Mouse (Mus musculus): ENCODE data around the gene Klhl18. TPM values are rescaled to one million over a fixed set of nuclear protein-coding genes. Genes with fewer than 3 reads are reported as not detected.

The Klhl18 gene
- total and polyA plus RNA-seq, 3 experiments = 3.8 to 6.9 TPM; not detected in 1

- Histone ChIP-seq H3K27me3 (ENCODE audit: control insufficient read depth in 1 of 2, insufficient read depth in 2 of 2, low read length in 2 of 2) (no peaks in the 10 kb centered on the region), H3K36me3 (ENCODE audit: control insufficient read depth in 1 of 2, insufficient read depth in 2 of 2, low read length in 2 of 2) (peaks cover 0 to 28% of the 10 kb centered on the region in 2 experiments; a peak in 2 of 4 replicates), H3K79me2 (ENCODE audit: control insufficient read depth, insufficient read depth, low read length, poor library complexity) (no peaks in the 10 kb centered on the region), H3K9me3 (replicated peaks; ENCODE audit: insufficient read depth, low read length) (no peaks in the 10 kb centered on the region), H3K4me3 (ENCODE audit: control insufficient read depth in 1 of 2, insufficient read depth in 1 of 2, low read depth in 2 of 2, low read length in 2 of 2) (no peak overlapping the region), H3K9ac (ENCODE audit: control insufficient read depth, low read depth, low read length, poor library complexity, severe bottlenecking) (no peak overlapping the region), H3K4me1 (ENCODE audit: control insufficient read depth in 1 of 2, insufficient read depth in 2 of 2, low read length in 2 of 2) (peaks cover 18 to 37% of the 10 kb centered on the region in 2 experiments), H3K27ac (ENCODE audit: control insufficient read depth, low read depth, low read length) (no peak overlapping the region)
- TF ChIP-seq CTCF (IDR thresholded peaks at IDR 0.05 in 2 of 3, conservative IDR thresholded peaks at IDR 0.05 in 1 of 3; ENCODE audit: control insufficient read depth in 1 of 3, insufficient read depth in 1 of 3, low read depth in 2 of 3, low read length in 3 of 3, poor library complexity in 1 of 3, severe bottlenecking in 1 of 3) (no peak), KAT2A (conservative IDR thresholded peaks at IDR 0.05; ENCODE audit: low read depth, low read length) (no peak), MAZ (IDR thresholded peaks at IDR 0.05; ENCODE audit: low read depth, low read length) (no peak), HCFC1 (IDR thresholded peaks at IDR 0.05; ENCODE audit: low read depth, low read length) (no peak), BHLHE40 (IDR thresholded peaks at IDR 0.05; ENCODE audit: borderline replicate concordance, low read depth, low read length) (no peak), POLR2AphosphoS2 (IDR thresholded peaks at IDR 0.05; ENCODE audit: low read length) (no peak), USF2 (IDR thresholded peaks at IDR 0.05; ENCODE audit: borderline replicate concordance in 1 of 2, insufficient read depth in 1 of 2, low read depth in 1 of 2, low read length in 2 of 2) (no peak), SMC3 (IDR thresholded peaks at IDR 0.05; ENCODE audit: low read depth, low read length) (no peak)
- no peak for DNase-seq (ENCODE audit: low read depth, low spot score)
Observed at GRCm38 (mm10) chr9:110462321-110462720, 14.2 kb downstream of the Klhl18 start.

- DNase-seq (ENCODE audit: low read depth, low spot score) = peak; percentile 55
- H3K4me1 ChIP-seq (ENCODE audit: control insufficient read depth in 1 of 2, insufficient read depth in 2 of 2, low read length in 2 of 2) = peaks cover 18 to 37% of the 10 kb centered on the region in 2 experiments
- TF ChIP-seq KAT2A (conservative IDR thresholded peaks at IDR 0.05; ENCODE audit: low read depth, low read length) (no peak), E2F4 (IDR thresholded peaks at IDR 0.05; ENCODE audit: borderline replicate concordance, low read depth, low read length) (no peak), ELF1 (IDR thresholded peaks at IDR 0.05; ENCODE audit: low read depth, low read length) (0 out of 2 replicates have a peak, but pooled peaks have one; percentile 16), RCOR1 (IDR thresholded peaks at IDR 0.05; ENCODE audit: low read depth, low read length) (no peak), GATA1 (IDR thresholded peaks at IDR 0.05; ENCODE audit: low read depth, low read length) (peak; percentile 75; the same call in 1 of the 2 replicates), POLR2A (IDR thresholded peaks at IDR 0.05; ENCODE audit: control insufficient read depth in 1 of 2, insufficient read depth in 1 of 2, low read depth in 1 of 2, low read length in 2 of 2, poor library complexity in 1 of 2) (no peak), TCF12 (IDR thresholded peaks at IDR 0.05; ENCODE audit: low read depth, low read length) (peak; percentile 32; the same call in 1 of the 2 replicates), USF1 (IDR thresholded peaks at IDR 0.05; ENCODE audit: low read depth, low read length) (no peak), EP300 (IDR thresholded peaks at IDR 0.05; ENCODE audit: low read depth in 1 of 2, low read length in 2 of 2) (peak; percentile 59 to 67; a peak in 3 of 4 replicates), SIN3A (IDR thresholded peaks at IDR 0.05; ENCODE audit: low read length) (0 out of 2 replicates have a peak, but pooled peaks have one; percentile 26), CHD2 (IDR thresholded peaks at IDR 0.05; ENCODE audit: low read length) (no peak), ZMIZ1 (IDR thresholded peaks at IDR 0.05; ENCODE audit: low read depth, low read length) (no peak), ZNF384 (IDR thresholded peaks at IDR 0.05; ENCODE audit: low read depth, low read length) (no peak), MAX (IDR thresholded peaks at IDR 0.05; ENCODE audit: low read length) (no peak), POLR2AphosphoS2 (IDR thresholded peaks at IDR 0.05; ENCODE audit: low read length) (no peak), MAZ (IDR thresholded peaks at IDR 0.05; ENCODE audit: low read depth, low read length) (no peak), UBTF (IDR thresholded peaks at IDR 0.05; ENCODE audit: borderline replicate concordance, insufficient read depth, low read depth, low read length) (no peak), SMC3 (IDR thresholded peaks at IDR 0.05; ENCODE audit: low read depth, low read length) (no peak), MYB (IDR thresholded peaks at IDR 0.05; ENCODE audit: low read depth, low read length) (no peak), CTCF (IDR thresholded peaks at IDR 0.05 in 2 of 3, conservative IDR thresholded peaks at IDR 0.05 in 1 of 3; ENCODE audit: control insufficient read depth in 1 of 3, insufficient read depth in 1 of 3, low read depth in 2 of 3, low read length in 3 of 3, poor library complexity in 1 of 3, severe bottlenecking in 1 of 3) (no peak), JUND (IDR thresholded peaks at IDR 0.05; ENCODE audit: low read depth, low read length) (no peak), TAL1 (IDR thresholded peaks at IDR 0.05; ENCODE audit: low read length) (0 out of 2 replicates have a peak, but pooled peaks have one; percentile 15), NELFE (IDR thresholded peaks at IDR 0.05; ENCODE audit: low read depth, low read length) (no peak), MEF2A (IDR thresholded peaks at IDR 0.05; ENCODE audit: extremely low read depth, insufficient replicate concordance, low read depth, low read length, poor library complexity, severe bottlenecking) (no peak), MXI1 (IDR thresholded peaks at IDR 0.05; ENCODE audit: low read depth, low read length) (no peak)
Observed at GRCm38 (mm10) chr9:110460884-110461815, 15.3 kb downstream of the Klhl18 start.

More at GRCm38 (mm10) chr9:110460884-110461815, 15.3 kb downstream of the Klhl18 start:
- Histone ChIP-seq H3K9me3 (replicated peaks; ENCODE audit: insufficient read depth, low read length) (no peaks in the 10 kb centered on the region), H3K27ac (ENCODE audit: control insufficient read depth, low read depth, low read length) (peak overlapping the region; percentile 31; the same call in 1 of the 2 replicates), H3K9ac (ENCODE audit: control insufficient read depth, low read depth, low read length, poor library complexity, severe bottlenecking) (no peak overlapping the region), H3K27me3 (ENCODE audit: control insufficient read depth in 1 of 2, insufficient read depth in 2 of 2, low read length in 2 of 2) (no peaks in the 10 kb centered on the region), H3K79me2 (ENCODE audit: control insufficient read depth, insufficient read depth, low read length, poor library complexity) (no peaks in the 10 kb centered on the region), H3K4me3 (ENCODE audit: control insufficient read depth in 1 of 2, insufficient read depth in 1 of 2, low read depth in 2 of 2, low read length in 2 of 2) (no peak overlapping the region), H3K36me3 (ENCODE audit: control insufficient read depth in 1 of 2, insufficient read depth in 2 of 2, low read length in 2 of 2) (peaks cover 0 to 28% of the 10 kb centered on the region in 2 experiments; a peak in 2 of 4 replicates)

Data from MEL (cell line).